Mouse (Mus musculus): ENCODE measurements around the gene Dusp12. TPM values are rescaled to one million over a fixed set of nuclear protein-coding genes. Genes with fewer than 3 reads are reported as not detected.

The Dusp12 gene
- polyA plus RNA-seq (2012; rRNA removed) = 20.3 and 21.7 TPM in 2 replicates

GRCm38 (mm10) chr1:170884978-170885561 is at the start of gene Dusp12, which contains the start of gene Gm26620:
TSS of gene Dusp12 (minus strand) at chr1:170885540.
TSS of gene Gm26620 (plus strand) at chr1:170885065.

GRCm38 (mm10) chr1:170927378-170927777 is 42.0 kb upstream of the Dusp12 start, which contains the start of gene Fcrla:
TSS of gene Fcrla (minus strand) at chr1:170927583.

GRCm38 (mm10) chr1:170912891-170913615 is 27.7 kb upstream of the Dusp12 start, which contains the start of gene Fcrlb:
TSS of gene Fcrlb (minus strand) at chr1:170912941.

GRCm38 (mm10) chr1:170867691-170868105 is 17.6 kb downstream of the Dusp12 start, which contains the start of gene Atf6:
TSS of gene Atf6 (minus strand) at chr1:170867771.

Other genes with a start within 250 kb of the Dusp12 start
- gene Olfml2b, start 241.0 kb downstream of the Dusp12 start, polyA plus RNA-seq (2012; rRNA removed) = 3.4 and 5.3 TPM in 2 replicates
- gene Atf6, start 17.8 kb downstream of the Dusp12 start, polyA plus RNA-seq (2012; rRNA removed) = 6.3 and 7.2 TPM in 2 replicates
- gene Gm26620, start 475 bp downstream of the Dusp12 start, polyA plus RNA-seq (2012; rRNA removed) = 0.32 and 0.48 TPM in 2 replicates
- gene Fcrlb, start 27.4 kb upstream of the Dusp12 start, polyA plus RNA-seq (2012; rRNA removed) = 0.16 and 0.21 TPM in 2 replicates
- gene Fcrla, start 42.0 kb upstream of the Dusp12 start, polyA plus RNA-seq (2012; rRNA removed) = 5.1 and 8.6 TPM in 2 replicates
- 15.1 and 16.6 TPM in 2 replicates for gene Fcgr2b, start 91.0 kb upstream of the Dusp12 start, polyA plus RNA-seq (2012; rRNA removed)
- 14.2 and 16.1 TPM in 2 replicates for gene Fcgr4, start 133.4 kb upstream of the Dusp12 start, polyA plus RNA-seq (2012; rRNA removed)
- 39.4 and 40.8 TPM in 2 replicates for gene Fcgr3, start 179.4 kb upstream of the Dusp12 start, polyA plus RNA-seq (2012; rRNA removed)
- 2.9 and 3.3 TPM in 2 replicates for gene Cfap126, start 228.4 kb upstream of the Dusp12 start, polyA plus RNA-seq (2012; rRNA removed)

Measured in liver, embryonic 18 days (tissue).